Mouse (Mus musculus) C2C12 (cell line): ENCODE data around the gene Hdac10. TPM values are rescaled to one million over a fixed set of nuclear protein-coding genes. Genes with fewer than 3 reads are reported as not detected.

Source experiments
- H3K27me3 ChIP-seq: one replicate; pipeline ENCODE4 v1.6.1; 2011; ENCODE audit not compliant: control insufficient read depth, insufficient read depth, insufficient read length
- H3K36me3 ChIP-seq: one replicate; pipeline ENCODE4 v1.6.1; 2011; ENCODE audit not compliant: control insufficient read depth, insufficient read depth
- H3K4me3 ChIP-seq: one replicate; pipeline ENCODE4 v1.5.1; 2011; ENCODE audit warnings: mild to moderate bottlenecking, control low read depth; ENCODE audit not compliant: poor library complexity, insufficient read depth, severe bottlenecking
- H3K79me2 ChIP-seq: one replicate; pipeline ENCODE4 v1.6.1; 2011; ENCODE audit not compliant: control insufficient read depth, insufficient read depth
- H3K79me3 ChIP-seq: one replicate; pipeline ENCODE4 v1.6.1; 2011; ENCODE audit warnings: low read depth, control low read depth
- H3ac ChIP-seq: one replicate; pipeline ENCODE3; 2011; ENCODE audit warnings: low read depth; ENCODE audit not compliant: control insufficient read depth, insufficient read length
- CEBPB ChIP-seq: IDR thresholded peaks from one replicate; pipeline ENCODE4 v1.6.1; 2011; ENCODE audit warnings: low read depth, mild to moderate bottlenecking, control low read depth, moderate library complexity
- CTCF ChIP-seq: IDR thresholded peaks from one replicate; pipeline ENCODE4 v1.5.1; 2011; ENCODE audit not compliant: control insufficient read depth, insufficient read depth, insufficient read length
- FOSL1 ChIP-seq: IDR thresholded peaks from one replicate; pipeline ENCODE4 v1.8.0; 2011; ENCODE audit warnings: mild to moderate bottlenecking, low read length; ENCODE audit not compliant: poor library complexity, insufficient read depth, severe bottlenecking
- MAX ChIP-seq: IDR thresholded peaks from one replicate; pipeline ENCODE4 v1.6.1; 2011; ENCODE audit warnings: mild to moderate bottlenecking, control low read depth
- MYOD1 ChIP-seq: IDR thresholded peaks from one replicate; pipeline ENCODE4 v1.6.1; 2011; ENCODE audit warnings: low read depth; ENCODE audit not compliant: control insufficient read depth, insufficient read length
- MYOG ChIP-seq: IDR thresholded peaks from one replicate; pipeline ENCODE4 v1.6.1; 2011; ENCODE audit not compliant: control insufficient read depth, insufficient read length; ENCODE audit errors: extremely low read depth
- USF1 ChIP-seq: IDR thresholded peaks from one replicate; pipeline ENCODE4 v1.6.1; 2011; ENCODE audit warnings: low read depth, mild to moderate bottlenecking, control low read depth, moderate library complexity
- polyA plus RNA-seq: library from polyadenylated mRNA; unstranded; fragments of >200 nt; fragmentation: generic; extraction: Trizol; gene quantifications from one replicate; pipeline ENCODE4 v1.2.1, GENCODE M21; 2012; ENCODE audit warnings: missing spikeins

The Hdac10 gene
- polyA plus RNA-seq, 1 experiment: 15.0 TPM

DNA sequence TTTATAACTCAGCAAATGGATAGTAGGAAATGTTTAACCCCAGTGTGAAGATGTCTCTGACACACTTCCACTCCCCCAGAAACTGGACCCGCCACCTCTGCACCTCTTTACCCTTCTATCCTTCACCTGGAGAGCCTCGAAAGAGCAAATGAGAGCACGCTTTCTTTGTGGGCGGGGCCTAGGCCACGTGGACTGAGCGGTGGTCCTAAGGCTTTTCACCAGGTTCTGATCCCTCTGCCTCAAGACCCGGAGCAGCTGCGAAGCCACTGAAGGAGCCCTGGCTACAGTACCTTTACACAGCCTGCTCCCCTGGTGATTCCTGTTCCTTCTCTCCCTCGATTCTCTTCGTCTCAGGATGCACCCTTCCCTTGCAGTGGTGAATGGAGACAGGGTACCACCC lies 19.0 kb upstream of the Hdac10 start:
- Histone ChIP-seq H3K79me2 (peaks cover 10% of the 10 kb centered on the region), H3K79me3 (no peaks in the 10 kb centered on the region), H3K27me3 (no peaks in the 10 kb centered on the region), H3ac (no peak overlapping the region), H3K4me3 (no peak overlapping the region), H3K36me3 (peaks cover 15% of the 10 kb centered on the region)
- TF ChIP-seq CTCF: no peak
- no peak for TF ChIP-seq MYOG
- no peak for TF ChIP-seq FOSL1
- no peak for TF ChIP-seq MYOD1
- TF ChIP-seq CEBPB: no peak
- TF ChIP-seq MAX: no peak
- no peak for TF ChIP-seq USF1

DNA sequence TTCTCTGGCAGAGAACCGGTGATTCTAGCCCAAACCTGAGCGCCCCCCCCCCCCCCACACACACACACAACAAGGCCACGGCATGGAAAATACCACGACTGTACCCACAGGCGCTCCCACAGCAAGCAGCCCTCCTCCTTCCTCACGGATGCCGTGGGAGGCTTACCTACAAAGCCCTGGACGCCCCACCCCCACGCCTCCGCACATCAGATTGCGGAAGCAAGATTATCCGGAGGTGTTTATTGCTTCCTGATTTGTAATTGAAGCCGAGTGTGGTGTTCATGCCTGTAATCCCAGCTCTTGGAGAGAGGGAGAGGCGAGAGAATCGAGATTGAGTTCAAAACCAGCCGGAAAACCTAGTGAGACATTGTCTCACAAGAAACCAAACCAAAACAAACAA lies 18.5 kb upstream of the Hdac10 start:
- Histone ChIP-seq H3K36me3 (peaks cover 15% of the 10 kb centered on the region), H3ac (no peak overlapping the region), H3K4me3 (no peak overlapping the region), H3K79me3 (no peaks in the 10 kb centered on the region), H3K79me2 (peaks cover 10% of the 10 kb centered on the region), H3K27me3 (no peaks in the 10 kb centered on the region)
- no peak for TF ChIP-seq USF1
- TF ChIP-seq MAX: no peak
- no peak for TF ChIP-seq FOSL1
- no peak for TF ChIP-seq MYOD1
- TF ChIP-seq CEBPB: no peak
- TF ChIP-seq CTCF: no peak
- TF ChIP-seq MYOG: no peak

DNA sequence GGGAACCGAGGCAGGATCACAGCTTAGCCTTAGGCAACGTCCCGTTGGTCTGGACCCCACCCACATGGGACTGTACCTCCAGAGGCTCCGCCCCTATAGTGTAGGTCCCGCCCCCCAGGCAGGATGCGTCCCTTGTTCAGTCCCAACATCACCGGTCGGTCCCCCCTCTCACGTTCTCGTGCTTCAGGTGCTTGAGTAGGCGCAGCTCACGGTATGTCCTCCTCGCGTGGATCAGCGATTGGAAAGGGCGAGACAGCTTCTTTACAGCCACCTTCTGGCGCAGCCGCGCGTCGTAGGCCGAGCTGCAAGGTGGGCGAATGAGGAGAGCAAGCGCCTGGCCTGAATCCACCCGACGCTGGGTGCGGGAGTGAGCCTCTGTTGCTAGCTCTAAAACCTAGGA lies 18.0 kb upstream of the Hdac10 start:
- Histone ChIP-seq H3ac (no peak overlapping the region), H3K79me2 (peaks cover 10% of the 10 kb centered on the region), H3K4me3 (no peak overlapping the region), H3K27me3 (no peaks in the 10 kb centered on the region), H3K36me3 (peaks cover 15% of the 10 kb centered on the region), H3K79me3 (no peaks in the 10 kb centered on the region)
- TF ChIP-seq CEBPB: no peak
- TF ChIP-seq CTCF: no peak
- TF ChIP-seq MYOD1: no peak
- TF ChIP-seq MYOG: no peak
- TF ChIP-seq MAX: no peak
- TF ChIP-seq USF1: no peak
- no peak for TF ChIP-seq FOSL1

DNA sequence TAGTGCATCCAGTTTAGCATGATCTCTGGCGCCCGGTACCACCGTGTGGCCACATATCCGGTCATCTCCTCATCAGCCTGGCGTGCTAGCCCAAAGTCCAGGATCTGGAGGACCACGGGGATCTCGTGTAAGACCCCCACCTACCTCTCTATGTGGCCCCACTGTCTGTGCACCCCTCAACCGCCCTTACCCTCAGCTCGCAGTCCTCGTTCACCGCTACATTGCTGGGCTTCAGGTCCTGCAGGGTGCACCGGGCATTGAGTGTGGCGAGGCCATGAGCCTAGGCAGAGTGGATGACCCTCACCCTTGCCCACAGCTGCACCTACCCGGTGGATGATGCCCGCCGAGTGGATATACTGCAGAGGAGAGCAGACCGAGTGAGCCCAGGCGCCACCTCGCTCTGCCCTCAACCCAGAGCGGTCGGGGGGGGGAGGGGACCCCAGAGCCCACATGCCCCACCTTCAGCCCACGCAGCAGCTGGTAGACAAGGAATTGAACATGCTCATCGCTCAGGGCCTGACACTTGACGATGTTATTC lies 17.4 kb upstream of the Hdac10 start:
- no peak for TF ChIP-seq CEBPB
- no peak for TF ChIP-seq FOSL1
- TF ChIP-seq MYOD1: no peak
- TF ChIP-seq MYOG: no peak
- TF ChIP-seq USF1: no peak
- TF ChIP-seq CTCF: no peak
- TF ChIP-seq MAX: no peak
- Histone ChIP-seq H3ac (no peak overlapping the region), H3K27me3 (no peaks in the 10 kb centered on the region), H3K4me3 (no peak overlapping the region), H3K36me3 (peaks cover 15% of the 10 kb centered on the region), H3K79me2 (peaks cover 10% of the 10 kb centered on the region), H3K79me3 (no peaks in the 10 kb centered on the region)

DNA sequence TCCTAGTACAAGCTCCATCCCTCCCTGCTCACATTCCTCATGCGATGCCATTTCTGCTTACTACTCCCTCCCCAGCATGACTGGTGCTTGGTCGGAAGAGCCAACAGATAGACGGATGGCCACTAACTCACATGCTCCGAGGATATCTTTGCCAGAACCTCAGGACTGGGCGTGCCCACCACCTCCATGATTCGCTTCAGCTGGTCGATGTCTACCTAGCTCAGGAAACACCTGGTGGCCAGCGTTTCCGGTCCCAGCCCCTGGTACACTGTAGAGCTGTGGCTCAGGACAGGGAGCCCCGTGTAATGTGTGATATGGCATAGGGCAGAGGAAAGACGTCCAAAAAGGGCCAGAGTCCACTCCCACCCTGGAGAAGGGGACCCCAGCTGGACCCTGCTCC lies 16.5 kb upstream of the Hdac10 start:
- Histone ChIP-seq H3K27me3 (no peaks in the 10 kb centered on the region), H3K36me3 (peaks cover 15% of the 10 kb centered on the region), H3K79me3 (no peaks in the 10 kb centered on the region), H3ac (no peak overlapping the region), H3K79me2 (peaks cover 10% of the 10 kb centered on the region), H3K4me3 (no peak overlapping the region)
- TF ChIP-seq CEBPB: no peak
- TF ChIP-seq MAX: no peak
- TF ChIP-seq MYOD1: no peak

DNA sequence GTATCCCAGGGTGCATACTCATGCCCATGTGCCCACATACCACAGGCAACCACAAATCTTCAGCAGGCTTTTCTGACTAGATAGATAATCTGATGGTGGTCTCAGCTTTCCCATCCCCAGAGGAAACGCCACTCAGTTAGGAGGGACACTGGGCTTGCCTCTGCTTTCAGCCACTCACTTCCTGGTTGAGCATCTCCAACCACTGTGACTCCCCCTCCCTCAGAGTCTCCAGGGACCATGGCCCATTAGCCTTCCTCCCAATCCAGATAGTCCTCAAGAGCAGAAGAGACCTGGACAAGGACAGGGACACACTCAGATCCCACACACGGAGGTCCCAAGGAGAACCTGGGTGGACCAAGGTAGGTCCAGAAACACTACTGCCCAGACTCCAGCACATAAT lies 14.6 kb upstream of the Hdac10 start:
- Histone ChIP-seq H3K4me3 (no peak overlapping the region), H3ac (no peak overlapping the region), H3K79me2 (peaks cover 14% of the 10 kb centered on the region), H3K36me3 (peaks cover 15% of the 10 kb centered on the region), H3K79me3 (peaks cover 2% of the 10 kb centered on the region), H3K27me3 (no peaks in the 10 kb centered on the region)
- TF ChIP-seq MAX: no peak
- TF ChIP-seq CEBPB: no peak
- TF ChIP-seq MYOG: no peak
- TF ChIP-seq FOSL1: no peak
- no peak for TF ChIP-seq CTCF
- TF ChIP-seq MYOD1: no peak
- TF ChIP-seq USF1: no peak
